Mouse (Mus musculus): ENCODE measurements around the gene Dnaja2.

DNA sequence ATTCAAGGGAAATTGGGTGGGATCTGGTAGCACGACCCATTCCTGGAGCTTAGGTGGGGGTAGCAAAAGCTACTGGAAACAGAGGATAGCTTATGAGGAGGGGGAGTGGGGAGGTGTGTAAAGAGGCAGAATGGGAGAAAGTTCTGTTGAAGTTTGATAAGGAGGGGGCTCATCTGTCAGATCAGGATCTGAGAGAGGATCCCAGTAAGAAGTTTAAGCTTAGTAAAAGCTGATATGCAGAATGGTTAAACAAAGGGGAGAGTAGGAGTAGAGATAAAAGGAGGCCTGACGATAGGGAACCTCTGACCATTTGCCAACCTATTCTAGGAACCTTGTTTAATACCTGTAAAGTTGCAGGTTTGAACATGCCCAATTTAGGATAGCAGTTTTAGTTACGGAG is 10.0 kb upstream of the Dnaja2 start:
- TF ChIP-seq CTCF (IDR thresholded peaks at IDR 0.05) (no peak), POLR2A (IDR thresholded peaks at IDR 0.05; ENCODE audit: insufficient read depth, low read depth, low read length) (no peak), EP300 (IDR thresholded peaks at IDR 0.05; ENCODE audit: insufficient read depth, low read depth, low read length) (no peak)
